Mouse (Mus musculus): ENCODE measurements at regions not wholly inside any gene's neighbourhood (a gene's known extent, or its start where the extent isn't known, plus 50 kb on each side); places are given as distances from the start of the nearest gene placed in this dataset.

DNA sequence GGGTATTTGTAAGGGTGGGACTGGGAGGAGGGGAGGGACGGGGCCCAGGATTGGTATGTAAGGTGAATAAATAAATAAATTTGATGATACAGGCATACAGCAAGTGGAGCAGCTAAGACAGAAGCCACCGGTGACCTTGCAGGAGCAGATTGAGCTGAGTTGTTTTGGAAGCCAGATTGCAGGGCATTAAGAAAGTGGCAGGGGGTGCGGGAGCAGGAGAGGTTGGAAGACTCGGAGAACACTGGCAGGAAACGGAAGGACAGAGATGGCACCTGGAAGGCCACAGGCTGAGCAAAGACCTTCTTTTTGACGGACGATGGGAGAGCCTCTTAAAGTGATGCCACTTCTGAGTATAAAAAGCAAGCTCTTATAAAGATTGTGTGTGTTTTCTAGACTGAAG lies 94.3 kb downstream of the Ephb3 start:
- no peak for TF ChIP-seq CTCF (conservative IDR thresholded peaks at IDR 0.05; ENCODE audit: low read length)
- TF ChIP-seq POU5F1 (IDR thresholded peaks at IDR 0.05; ENCODE audit: borderline replicate concordance, low read length): no peak
- no peak for TF ChIP-seq NANOG (IDR thresholded peaks at IDR 0.05; ENCODE audit: borderline replicate concordance, low read length)
